Mouse (Mus musculus) brain, embryonic 14.5 days (tissue): ENCODE results near the gene Ppil6. TPM values are rescaled to one million over a fixed set of nuclear protein-coding genes. Genes with fewer than 3 reads are reported as not detected.

Source experiments
- DNase-seq: peaks from one replicate; pipeline ENCODE4 v3.0.0-alpha.2; 2011; ENCODE audit warnings: low read depth
- CTCF ChIP-seq: fragments of 200-500 bp; IDR thresholded peaks from 2 replicates; pipeline ENCODE4 v1.5.1; 2012; ENCODE audit warnings: inconsistent platforms, mild to moderate bottlenecking, moderate library complexity, borderline replicate concordance; ENCODE audit not compliant: insufficient read depth, insufficient read length; ENCODE audit errors: extremely low read depth
- POLR2A ChIP-seq: fragments of 200-500 bp; IDR thresholded peaks from 2 replicates; pipeline ENCODE4 v1.6.1; 2012; ENCODE audit warnings: mild to moderate bottlenecking, inconsistent platforms, borderline replicate concordance; ENCODE audit not compliant: poor library complexity, insufficient read depth, insufficient read length, severe bottlenecking; ENCODE audit errors: extremely low read depth
- polyA plus RNA-seq: library from polyadenylated mRNA; depleted of rRNA; stranded (reverse); fragments of >200 nt; gene quantifications from 2 replicates; pipeline ENCODE4 v1.2.3, GENCODE M21; 2012

Ppil6 gene
- polyA plus RNA-seq, 1 experiment, result 2.1 TPM

DNA sequence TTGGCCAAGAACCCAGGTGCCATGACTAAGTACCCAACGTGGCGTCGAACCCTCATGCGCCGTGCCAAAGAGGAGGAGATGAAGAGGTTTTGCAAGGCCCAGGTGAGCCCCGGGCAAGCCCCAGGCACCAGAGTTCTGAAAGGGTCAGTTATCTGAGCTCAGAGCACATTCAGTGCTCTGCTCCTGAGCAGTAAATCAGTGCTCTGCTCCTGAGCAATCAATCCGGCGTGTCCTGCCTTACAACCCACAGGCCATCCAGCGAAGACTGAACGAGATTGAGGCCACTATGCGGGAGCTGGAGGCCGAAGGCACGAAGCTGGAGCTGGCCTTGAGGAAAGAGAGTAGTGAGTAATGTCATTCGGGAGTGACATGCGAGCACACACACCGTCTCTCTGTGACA lies 4.5 kb upstream of the Ppil6 start:
- DNase-seq, result no peak
- no peak for TF ChIP-seq POLR2A
- no peak for TF ChIP-seq CTCF

DNA sequence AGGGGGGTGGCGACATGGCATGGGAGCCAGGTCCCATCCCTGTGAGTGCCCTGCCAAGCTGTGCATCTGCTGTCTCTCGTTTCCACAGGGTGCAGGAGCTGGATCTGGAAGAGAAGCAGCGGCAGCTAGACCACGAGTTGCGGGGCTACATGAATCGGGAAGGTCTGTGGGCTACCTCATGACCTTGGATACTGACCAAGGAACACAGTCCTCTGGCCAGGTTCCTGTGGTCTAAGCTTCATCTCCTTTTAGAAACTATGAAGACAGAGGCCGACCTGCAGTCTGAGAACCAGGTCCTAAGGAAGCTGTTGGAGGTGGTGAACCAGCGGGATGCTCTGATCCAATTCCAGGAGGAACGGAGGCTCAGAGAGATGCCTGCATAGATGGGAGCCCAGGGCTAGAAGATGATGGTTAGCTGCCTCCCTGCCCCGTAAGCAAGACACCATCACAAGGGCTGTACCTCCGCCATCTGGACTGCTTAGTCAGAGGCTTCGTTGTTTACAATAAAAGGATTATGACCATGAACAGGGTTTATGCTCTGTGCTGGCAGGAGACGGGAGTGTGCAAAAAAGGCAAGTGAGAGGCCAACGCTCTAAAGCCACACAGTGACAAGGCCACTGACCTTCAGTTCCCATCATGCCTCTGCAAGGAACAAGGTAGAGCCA lies 3.6 kb upstream of the Ppil6 start:
- DNase-seq, result no peak
- TF ChIP-seq CTCF, result no peak
- no peak for TF ChIP-seq POLR2A

DNA sequence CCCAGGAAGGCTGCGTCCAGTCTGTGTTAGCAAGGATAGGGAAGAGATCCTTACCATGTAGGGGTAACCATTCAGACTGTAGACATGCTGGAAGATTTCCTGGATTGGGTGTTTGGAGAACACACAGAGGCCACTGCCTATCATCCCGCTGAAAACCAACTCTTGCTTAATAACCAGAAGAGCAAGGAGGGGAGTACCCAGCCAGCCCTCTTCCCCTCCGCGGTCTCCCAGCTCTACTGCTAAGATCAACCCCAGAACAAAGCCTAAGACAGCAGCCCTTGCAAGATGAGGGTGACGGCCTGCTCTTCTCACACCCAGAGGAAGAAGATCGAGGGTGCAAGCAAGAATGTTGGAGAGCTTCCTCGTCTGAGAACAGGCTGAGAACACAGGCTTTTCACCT lies 1.4 kb upstream of the Ppil6 start:
- TF ChIP-seq POLR2A, result no peak
- no peak for TF ChIP-seq CTCF
- DNase-seq, result no peak

DNA sequence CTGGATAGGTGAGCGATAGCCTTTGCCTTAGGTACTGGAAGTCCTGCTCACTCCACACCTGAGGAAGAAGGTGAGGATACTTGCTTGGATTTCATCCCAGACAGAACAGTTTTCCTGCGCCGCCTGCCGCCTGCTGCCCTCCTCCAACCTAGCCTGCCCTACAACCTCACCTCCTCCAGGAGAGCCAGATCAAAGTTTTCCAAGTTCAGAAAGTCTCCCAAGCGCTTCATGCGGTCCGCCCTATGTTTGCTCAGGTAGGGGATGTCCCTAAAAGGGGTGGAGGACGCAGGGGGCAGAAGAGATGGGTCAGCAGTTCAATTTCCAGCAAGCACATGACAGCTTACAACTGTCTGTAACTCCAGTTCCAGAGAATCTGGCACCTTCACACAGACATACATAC lies 945 bp upstream of the Ppil6 start:
- DNase-seq, result no peak
- no peak for TF ChIP-seq POLR2A
- no peak for TF ChIP-seq CTCF

DNA sequence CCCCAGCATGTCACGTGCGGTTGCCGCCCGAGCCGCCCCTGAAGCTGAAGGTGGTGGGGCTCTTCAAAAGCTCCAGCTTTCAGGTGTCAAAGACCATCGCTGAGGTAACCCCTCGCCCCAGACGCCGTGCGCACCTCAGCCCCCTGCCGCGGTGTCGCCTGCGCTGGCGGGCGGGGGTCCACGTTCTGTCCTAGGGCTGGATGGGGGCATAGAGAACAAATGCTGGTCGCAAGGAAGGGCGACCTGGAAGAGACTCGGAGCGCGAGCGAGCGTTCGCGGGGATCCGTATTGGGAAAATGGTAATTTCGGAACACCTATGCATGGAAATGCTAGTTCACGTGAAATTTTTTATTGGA lies 257 bp downstream of the Ppil6 start:
- DNase-seq, result no peak

DNA sequence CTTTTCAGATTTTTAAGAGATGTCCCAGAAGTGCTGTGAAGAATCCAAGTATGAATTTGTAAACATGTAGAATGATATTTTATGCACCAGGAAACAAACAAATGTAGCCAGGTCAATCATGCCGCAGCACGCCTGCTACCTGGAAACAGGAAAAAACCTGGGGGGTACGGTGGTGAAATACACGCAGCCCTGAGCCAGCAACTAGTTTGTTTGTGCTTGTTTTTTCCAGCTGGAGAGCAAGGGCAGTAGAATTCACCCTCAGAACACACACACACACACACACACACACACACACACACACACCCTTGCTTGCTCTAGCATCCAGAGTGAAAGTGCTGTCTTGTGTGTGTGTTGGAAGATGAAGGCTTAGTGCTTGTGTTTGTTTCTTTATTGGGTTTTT lies 872 bp downstream of the Ppil6 start:
- TF ChIP-seq POLR2A (no peak), CTCF (no peak)
- no peak for DNase-seq

More for the DNA sequence above, 257 bp downstream of the Ppil6 start:
- TF ChIP-seq POLR2A, result no peak
- no peak for TF ChIP-seq CTCF

DNA sequence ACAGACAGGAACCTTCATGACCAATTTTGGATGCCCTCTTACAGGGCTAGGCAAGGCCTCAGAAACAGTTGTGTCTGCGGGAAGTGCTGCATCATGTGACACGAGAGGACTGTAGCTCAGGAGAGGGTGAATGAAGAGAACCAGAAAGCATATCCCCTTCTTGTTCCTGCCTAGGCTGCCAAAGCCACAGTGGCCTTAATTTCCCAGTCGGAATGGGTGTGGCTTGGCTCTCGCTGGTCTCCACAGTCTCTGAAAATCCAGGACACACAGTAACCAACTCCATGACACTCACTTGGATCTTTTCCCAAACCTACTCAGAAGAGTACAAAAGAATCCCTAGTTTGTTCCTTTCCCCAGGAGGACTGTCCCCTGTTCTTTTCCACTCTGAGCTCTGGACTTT lies 10.7 kb downstream of the Ppil6 start:
- TF ChIP-seq POLR2A (no peak), CTCF (no peak)
- peak; percentile 75 for DNase-seq

DNA sequence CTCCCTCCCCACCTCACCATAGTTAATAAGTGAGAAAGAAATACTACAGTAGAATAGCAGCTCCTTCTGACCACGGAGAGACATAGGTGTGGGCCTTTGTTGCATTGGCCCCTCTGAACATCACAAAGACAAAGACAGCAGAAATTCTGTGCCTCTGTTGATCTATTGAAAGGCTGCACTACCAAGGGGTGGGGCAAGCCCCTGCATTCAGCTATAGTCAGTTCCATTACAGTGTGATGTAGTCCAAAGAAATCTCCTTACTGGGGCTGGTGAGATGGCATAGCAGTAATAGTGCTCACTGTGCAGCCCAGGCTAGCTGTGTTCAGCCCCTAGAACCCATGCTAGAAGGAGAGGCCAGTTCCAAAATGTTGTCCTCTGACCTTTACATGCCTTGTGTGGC lies 14.8 kb downstream of the Ppil6 start:
- TF ChIP-seq CTCF (no peak), POLR2A (no peak)
- no peak for DNase-seq

DNA sequence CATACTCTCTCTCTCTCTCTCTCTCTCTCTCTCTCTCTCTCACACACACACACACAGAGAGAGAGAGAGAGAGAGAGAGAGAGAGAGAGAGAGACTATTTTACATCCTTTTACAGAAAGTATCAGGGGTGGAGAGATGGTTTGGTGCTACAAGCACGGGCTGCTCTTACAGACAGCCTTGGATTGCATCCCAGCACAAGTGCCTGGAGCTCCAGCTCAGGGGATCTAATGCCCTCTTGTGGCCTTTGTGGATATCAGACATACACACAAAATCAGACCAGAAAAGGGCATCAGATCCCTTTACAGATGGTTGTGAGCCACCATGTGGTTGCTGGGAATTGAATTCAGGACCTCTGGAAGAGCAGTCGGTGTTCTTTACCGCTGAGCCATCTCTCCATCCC lies 15.2 kb downstream of the Ppil6 start:
- peak; percentile 70 for TF ChIP-seq CTCF
- DNase-seq, result peak; percentile 94

DNA sequence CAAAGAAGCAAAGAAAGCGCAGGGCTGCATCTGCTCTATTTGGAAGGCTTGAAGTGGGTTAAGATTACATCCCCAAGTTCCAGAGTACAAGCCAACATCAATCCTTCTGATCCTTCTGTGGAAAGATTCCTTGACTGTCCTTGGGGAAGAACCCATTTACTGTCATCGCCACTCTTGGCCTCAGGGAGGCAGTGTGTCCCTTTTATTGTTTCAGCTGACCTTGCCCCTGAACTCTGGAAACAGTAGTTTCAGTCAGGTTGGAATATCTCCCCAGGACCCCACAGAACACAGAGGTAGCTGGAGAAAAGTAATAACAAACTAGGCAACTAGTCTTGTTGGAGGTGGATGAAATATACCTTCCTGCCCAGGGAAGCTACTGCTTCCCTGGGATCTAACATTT lies 18.9 kb downstream of the Ppil6 start:
- peak; percentile 41; the same call in 1 of the 2 replicates for TF ChIP-seq CTCF
- TF ChIP-seq POLR2A, result no peak

DNA sequence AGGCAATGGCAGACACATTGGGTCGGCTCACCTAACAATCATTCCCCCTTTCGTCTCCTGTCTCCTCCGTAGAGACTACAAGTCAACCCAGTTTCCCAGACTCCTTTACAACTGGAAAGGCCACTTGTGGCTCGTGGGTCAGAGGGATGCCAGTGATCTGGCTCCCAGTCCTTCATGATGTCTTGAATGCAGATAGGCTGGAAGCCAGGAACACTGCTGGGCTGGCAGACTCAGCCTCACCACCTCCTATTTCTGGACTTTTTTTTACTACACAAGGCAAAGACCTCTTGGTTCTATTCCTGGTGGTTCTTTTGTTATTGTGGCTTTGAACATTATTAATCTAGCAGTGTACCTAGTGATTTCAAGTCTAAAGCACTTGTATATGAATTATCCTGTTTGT lies 24.1 kb downstream of the Ppil6 start:
- TF ChIP-seq POLR2A (no peak), CTCF (no peak)
- DNase-seq, result no peak

More for the DNA sequence above, 18.9 kb downstream of the Ppil6 start:
- DNase-seq, result no peak

DNA sequence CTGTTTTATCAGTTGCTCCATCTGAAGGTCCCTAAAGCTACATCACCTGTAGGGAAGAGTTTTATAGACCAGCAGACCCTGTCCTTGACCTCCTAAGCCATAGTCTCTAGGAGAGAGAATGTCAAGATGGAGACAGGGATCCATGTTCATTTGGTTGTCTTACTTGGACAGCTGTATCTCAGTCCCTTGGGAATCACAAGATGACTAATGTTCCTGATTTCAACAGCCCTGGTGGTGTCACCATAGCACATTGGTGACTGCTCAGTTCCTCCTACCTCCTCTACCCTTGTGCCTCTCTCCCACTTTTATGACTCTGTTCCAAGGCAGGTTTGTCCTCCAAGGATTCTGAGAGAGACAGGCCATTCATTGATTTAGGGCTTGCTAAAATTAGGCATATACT lies 24.7 kb downstream of the Ppil6 start:
- no peak for TF ChIP-seq CTCF
- no peak for TF ChIP-seq POLR2A
- DNase-seq, result no peak
